Mouse (Mus musculus): Measurements from ENCODE around the gene Cnksr1.

Cnksr1 gene

GRCm38 (mm10) chr4:134252911-134253721, 14.9 kb upstream of the Cnksr1 start:
- DNase-seq (ENCODE audit: low read depth), result no peak

- no peak for DNase-seq (ENCODE audit: low read depth)
These were observed 14.1 kb upstream of the Cnksr1 start for GRCm38 (mm10) chr4:134252131-134252910.

- no peak for DNase-seq (ENCODE audit: low read depth)
These were observed 13.3 kb upstream of the Cnksr1 start for GRCm38 (mm10) chr4:134251241-134252130.

- no peak for DNase-seq (ENCODE audit: low read depth)
These were observed 12.7 kb upstream of the Cnksr1 start for GRCm38 (mm10) chr4:134250930-134251240.

- DNase-seq (ENCODE audit: low read depth), result no peak
These were observed 12.1 kb upstream of the Cnksr1 start for GRCm38 (mm10) chr4:134250116-134250929.

- no peak for DNase-seq (ENCODE audit: low read depth)
These were observed 11.5 kb upstream of the Cnksr1 start for GRCm38 (mm10) chr4:134249651-134250050.

GRCm38 (mm10) chr4:134246719-134247258, 8.6 kb upstream of the Cnksr1 start, which contains the start of gene Gm30191:
Gene Gm30191, plus strand, starts transcription at chr4:134246935.
- no peak for DNase-seq (ENCODE audit: low read depth)

- no peak for DNase-seq (ENCODE audit: low read depth)
These were observed 8.1 kb upstream of the Cnksr1 start for GRCm38 (mm10) chr4:134246256-134246655.

GRCm38 (mm10) chr4:134245148-134245843, 7.1 kb upstream of the Cnksr1 start, which contains the start of gene Zfp593:
Gene Zfp593, minus strand, starts transcription at chr4:134245592.
- peak; percentile 89 for DNase-seq (ENCODE audit: low read depth)

GRCm38 (mm10) chr4:134243516-134244250, 5.5 kb upstream of the Cnksr1 start, which contains the start of gene E130218I03Rik:
Gene E130218I03Rik, plus strand, starts transcription at chr4:134243662.
- no peak for DNase-seq (ENCODE audit: low read depth)

- DNase-seq (ENCODE audit: low read depth), result no peak
These were observed 487 bp upstream of the Cnksr1 start for GRCm38 (mm10) chr4:134238686-134239085.

- no peak for DNase-seq (ENCODE audit: low read depth)
These were observed 469 bp downstream of the Cnksr1 start for GRCm38 (mm10) chr4:134237582-134238278.

GRCm38 (mm10) chr4:134234876-134235275, 3.3 kb downstream of the Cnksr1 start:
- no peak for DNase-seq (ENCODE audit: low read depth)

- no peak for DNase-seq (ENCODE audit: low read depth)
These were observed 7.8 kb downstream of the Cnksr1 start for GRCm38 (mm10) chr4:134230431-134230830.

- no peak for DNase-seq (ENCODE audit: low read depth)
These were observed 11.0 kb downstream of the Cnksr1 start, which contains the start of gene Catsper4 for GRCm38 (mm10) chr4:134227194-134227593. Gene Catsper4, minus strand, starts transcription at chr4:134227383.

- DNase-seq (ENCODE audit: low read depth), result no peak
These were observed 15.2 kb downstream of the Cnksr1 start for GRCm38 (mm10) chr4:134222793-134223600.

GRCm38 (mm10) chr4:134206488-134207053, 31.6 kb downstream of the Cnksr1 start:
- no peak for DNase-seq (ENCODE audit: low read depth)
